Mouse (Mus musculus) T-cell, adult 2 months (primary cell): Measurements from ENCODE around the gene Col4a1.

ENCODE experiments used
- DNase-seq: peaks from one replicate; pipeline ENCODE4 v3.0.0; 2022; ENCODE audit warnings: low spot score

Gene Col4a1

DNA sequence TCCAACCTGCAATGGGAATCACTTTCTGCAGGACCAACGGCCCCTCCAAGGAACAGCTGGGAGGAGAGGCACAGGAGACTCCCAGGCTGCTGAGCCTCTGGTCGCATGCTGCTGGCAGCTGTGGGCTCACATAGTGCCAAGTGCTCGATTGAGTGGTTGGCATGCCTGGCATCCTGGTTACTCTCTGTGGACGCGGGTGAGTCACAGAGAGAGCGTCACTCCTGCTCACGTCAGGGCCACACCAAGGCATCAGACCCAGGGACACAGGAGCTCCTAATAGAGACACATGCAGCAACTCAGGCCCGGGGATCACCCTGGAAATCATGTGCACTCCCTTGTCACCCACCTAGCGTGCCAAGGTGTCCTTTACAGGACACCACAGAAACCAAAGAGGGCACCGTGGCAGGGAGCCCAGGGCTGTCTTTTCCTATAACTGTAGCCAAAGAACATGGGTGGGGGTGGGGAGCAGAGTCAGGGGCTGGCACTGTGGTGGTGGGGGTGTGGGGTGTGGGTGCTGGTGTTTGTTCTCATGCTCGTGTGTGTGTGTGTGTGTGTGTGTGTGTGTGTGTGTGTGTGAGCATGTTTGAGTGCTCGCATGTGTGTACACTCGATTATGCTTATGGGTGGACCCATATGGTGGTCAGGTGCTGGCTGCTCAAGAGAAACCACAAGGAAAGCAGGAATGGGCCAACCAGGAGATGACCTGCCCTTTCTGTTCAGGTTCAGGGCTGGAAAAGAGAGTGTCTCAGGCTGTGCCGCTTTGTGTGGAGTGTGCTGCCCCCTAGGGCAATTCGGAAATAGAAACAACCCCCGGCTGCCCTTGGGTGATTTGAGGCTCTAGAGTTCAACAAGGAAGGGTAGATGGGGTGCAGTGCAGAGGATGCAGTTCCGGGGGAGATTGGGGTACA, 139.1 kb downstream of the Col4a1 start:
- no peak for DNase-seq

DNA sequence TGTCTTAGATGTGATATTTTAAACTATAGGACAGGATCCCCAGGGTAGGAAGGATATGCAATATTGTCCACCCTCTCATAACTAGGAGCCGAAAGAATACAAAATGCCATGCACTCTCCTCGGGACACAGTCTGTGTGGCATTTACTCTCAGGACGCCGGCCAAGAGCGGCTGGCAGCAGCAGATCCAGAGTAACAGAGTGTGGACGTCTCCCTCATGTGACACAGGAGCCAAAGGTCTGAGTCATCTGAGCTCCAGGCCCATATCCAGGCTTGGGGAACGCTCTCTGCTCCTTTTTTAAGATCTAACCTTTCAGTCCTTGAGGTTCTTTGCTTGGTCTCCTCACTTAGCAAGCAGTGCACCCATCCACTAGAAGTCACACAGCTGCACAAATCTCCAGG, 141.1 kb downstream of the Col4a1 start:
- no peak for DNase-seq

- no peak for DNase-seq
Measured at GRCm38 (mm10) chr8:11169383-11169782, 143.2 kb downstream of the Col4a1 start.

DNA sequence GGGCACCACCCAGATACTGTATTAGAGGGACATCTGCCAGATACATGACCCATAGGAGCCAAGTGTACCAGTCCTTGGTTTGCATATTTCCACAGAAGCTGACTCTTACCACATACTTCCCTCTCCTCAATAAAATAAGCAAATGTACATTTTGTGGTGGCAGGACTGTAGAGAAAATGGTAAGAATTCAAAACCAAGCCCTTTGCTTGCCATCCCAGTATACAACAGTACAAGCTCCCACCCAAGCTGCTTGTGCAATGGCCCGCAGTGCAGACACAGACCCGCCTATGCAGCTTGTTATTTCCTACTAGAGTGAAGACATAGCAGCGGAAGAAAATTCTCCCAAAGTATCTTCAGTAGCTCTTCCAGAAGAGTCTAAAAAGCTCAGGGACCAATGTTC, 143.8 kb downstream of the Col4a1 start:
- DNase-seq, result no peak

DNA sequence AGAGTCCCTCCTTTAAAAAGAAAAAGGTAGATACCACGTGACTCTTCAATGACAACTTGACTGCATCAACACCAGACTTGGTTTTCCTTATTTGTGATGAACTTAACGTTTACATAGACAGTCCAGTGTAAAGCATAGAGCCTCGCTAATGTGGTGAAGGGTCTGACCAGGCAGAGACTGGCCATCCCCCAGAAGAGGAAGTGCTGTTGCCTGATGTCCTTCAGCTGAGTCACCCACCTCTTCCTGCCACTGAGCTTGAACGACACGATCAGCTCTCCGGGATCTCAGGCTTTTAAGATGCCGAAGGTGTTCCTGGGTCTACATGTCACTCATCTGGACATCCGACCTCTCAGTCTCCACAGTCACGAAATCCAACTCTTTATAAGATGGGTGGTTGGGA, 144.7 kb downstream of the Col4a1 start:
- no peak for DNase-seq

DNA sequence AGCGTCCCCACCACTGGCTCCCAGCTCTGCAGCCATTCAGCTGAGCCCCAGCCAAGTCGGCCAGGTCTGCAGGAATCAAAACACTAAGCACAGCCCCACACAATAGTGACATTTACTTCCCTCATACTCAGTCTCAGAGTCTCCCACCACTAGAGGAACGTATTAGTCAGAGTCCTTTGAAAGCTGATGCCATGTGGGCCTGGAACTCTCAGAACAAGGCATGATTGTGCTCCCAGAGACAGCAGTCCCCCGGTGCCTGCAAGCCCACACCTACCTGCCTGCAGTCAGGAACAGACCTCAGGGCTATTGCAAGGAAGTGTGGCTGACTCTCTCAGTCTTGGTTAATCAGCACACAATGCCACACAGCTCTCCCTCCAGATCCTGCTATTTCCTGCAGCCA, 147.0 kb downstream of the Col4a1 start:
- DNase-seq, result no peak

GRCm38 (mm10) chr8:11156319-11156692, 156.3 kb downstream of the Col4a1 start:
- DNase-seq, result no peak

GRCm38 (mm10) chr8:11155579-11156318, 156.9 kb downstream of the Col4a1 start:
- no peak for DNase-seq

- DNase-seq, result no peak
Measured at GRCm38 (mm10) chr8:11150268-11150667, 162.4 kb downstream of the Col4a1 start.

- DNase-seq, result no peak
Measured at GRCm38 (mm10) chr8:11149201-11149810, 163.3 kb downstream of the Col4a1 start.

GRCm38 (mm10) chr8:11148797-11149196, 163.8 kb downstream of the Col4a1 start:
- DNase-seq, result no peak
